Mouse (Mus musculus) kidney, postnatal 4 days (tissue): ENCODE measurements around the gene Ugt1a10.
"Not testable (repeated sequence)": the region's sequence is repeated elsewhere in the genome, so short reads cannot be mapped to it uniquely, and the experiment has no call there.

ENCODE experiments used
- DNase-seq, 2 experiments: peaks; one replicate each; pipeline ENCODE4 v3.0.0; 2021; ENCODE audit warnings: mixed read lengths in 2 of 2

Gene Ugt1a10

DNA sequence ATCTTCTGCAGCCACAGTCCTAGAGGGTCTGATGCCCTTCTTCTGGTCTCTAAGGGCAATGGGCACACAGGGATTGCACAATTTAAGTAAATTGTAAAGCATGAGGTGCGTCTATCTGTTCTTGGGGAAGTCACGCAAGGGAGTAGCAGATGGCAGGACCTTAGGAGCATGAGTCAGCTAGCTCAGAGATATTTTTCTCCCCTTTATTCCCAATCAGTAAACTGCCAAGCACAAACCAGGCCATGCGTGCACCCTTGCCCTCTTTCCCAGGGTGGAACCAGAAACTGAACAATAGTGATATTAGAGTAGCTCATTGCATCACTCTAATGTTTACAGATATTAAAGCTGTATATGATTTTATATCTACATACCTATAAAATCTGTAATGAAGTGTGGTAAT, 43.4 kb downstream of the Ugt1a10 start:
- DNase-seq, result not testable (repeated sequence)

DNA sequence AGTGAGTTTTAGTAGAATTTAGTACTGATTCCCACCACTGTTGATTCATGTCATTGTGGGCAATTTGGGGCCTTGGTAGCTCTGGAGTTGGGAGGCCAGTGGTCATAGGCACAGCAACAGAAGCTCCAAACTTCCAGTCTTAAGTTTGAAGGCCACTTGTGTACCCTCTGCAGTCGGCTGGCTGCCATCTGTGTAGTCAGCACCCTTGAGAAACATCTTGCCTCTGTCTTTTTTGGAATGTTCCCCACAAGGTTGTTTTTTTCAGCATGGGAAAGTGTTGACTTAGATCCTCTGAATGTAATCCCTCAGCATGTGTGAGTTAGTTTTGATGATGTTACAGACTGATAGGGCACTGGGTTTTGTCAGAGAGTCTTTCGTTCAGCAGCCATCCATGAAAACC, 44.5 kb downstream of the Ugt1a10 start:
- not testable (repeated sequence) for DNase-seq

DNA sequence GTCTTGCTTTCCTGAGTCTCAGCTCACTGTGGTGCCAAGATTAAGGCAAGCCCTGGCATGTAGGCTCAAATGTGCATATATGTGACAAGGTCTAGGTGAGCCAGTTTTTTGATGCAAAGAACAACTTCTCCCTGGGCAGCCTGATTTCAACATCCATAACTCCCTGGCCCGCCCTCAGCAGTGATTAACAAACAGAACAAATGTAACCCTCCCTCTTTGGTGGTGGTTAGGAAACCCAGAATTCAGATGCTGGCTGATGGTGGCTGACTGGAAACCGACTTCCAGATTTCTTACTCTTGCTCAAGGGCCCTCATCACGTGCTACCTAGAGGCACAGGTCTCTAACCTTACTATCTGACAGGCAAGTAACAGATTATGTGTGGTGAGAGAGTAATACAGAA, 47.8 kb downstream of the Ugt1a10 start, which contains the start of gene Ugt1a6b:
Gene Ugt1a6b (plus strand): TSS at position 234 of the 400 bp plus-strand sequence.
- not testable (repeated sequence) for DNase-seq

DNA sequence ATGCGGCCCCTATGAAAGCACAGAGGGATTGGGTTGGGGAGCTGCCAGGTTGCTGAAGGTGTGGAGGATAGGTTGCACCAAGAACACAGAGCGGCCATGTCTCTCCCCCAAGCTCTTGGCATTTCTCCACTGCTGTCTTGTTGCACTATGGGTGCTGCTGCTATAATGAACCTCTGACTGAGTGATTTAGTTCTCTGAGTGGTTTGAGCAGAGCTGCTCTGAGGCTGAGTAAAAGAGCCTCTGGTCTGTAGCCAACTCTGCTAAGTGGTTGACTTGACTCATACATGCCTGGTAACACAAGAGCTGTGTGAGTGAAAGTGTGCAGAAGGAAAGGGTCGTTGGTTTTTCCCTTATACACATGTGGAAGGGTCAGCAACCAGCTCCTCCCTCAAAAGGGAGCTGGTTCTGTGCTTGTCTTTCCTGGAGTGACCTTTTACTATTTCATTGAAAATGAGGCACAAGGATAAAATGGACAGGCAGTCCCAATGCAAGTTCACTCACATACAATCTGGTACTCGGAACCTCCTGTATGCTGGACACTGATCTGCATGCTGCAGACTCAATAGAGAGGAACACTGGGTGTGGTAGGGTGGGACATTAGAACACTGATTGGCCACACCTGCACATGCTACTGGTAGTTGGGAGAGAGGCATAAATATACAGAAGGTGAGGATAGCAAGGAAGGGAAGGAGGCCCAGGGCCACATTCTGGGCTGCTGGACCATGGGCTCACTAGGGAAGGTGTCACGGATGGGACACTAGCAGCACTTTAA, 48.7 kb downstream of the Ugt1a10 start:
- DNase-seq, result not testable (repeated sequence)

DNA sequence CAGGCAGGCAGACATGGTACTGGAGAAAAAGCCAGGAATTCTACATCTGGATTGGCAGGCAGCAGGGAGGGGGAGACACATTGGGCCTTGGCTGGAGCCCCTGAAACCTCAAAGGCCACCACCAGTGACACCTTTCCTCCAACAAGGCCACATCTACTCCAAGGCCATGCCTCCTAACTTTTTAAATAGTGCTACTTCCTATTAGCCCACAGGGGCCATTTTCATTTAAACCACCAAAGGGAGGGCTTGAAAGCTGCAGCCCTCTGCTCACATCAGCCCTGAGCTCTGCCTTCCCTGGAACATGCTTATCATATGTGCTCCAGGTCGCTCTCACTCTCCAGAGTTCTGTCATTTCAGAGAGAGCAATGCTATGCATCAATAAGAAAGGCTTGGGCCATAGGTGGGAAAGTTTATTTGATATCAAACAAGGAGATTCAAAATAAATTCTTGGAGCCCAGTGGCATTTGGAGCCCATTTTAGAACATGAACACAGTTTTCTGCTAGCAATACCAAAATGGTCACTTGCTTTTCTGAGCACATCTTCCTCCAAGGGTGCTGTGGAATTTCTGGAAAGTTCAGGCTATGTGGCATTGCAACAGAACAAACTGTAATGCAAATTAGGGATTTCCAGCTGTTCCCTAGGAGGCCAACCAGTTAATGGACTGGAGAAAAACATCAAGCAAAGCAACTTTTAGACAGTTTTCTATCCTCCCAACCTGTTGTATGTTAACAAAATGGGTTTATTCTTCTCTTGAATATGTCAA, 49.7 kb downstream of the Ugt1a10 start:
- no peak for DNase-seq

DNA sequence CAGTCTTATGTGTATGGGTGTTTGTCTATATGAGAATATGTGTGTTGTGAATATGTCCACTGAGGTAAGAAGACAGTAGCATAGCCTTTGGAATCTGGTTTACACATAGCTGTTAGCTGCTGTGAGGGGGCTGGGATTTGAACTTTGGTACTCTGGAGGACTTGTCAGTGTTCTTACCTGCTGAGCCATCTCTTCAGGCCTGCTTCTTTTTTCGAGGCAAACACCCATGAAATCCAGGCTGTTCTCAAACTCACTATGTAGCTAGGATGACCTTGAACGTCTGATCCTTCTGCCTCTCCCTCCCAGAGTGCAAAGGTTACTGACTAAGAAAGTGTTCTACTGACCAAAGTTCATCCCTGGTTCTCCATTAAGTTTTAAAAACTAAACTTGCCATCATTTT, 50.5 kb downstream of the Ugt1a10 start:
- peak in 1 of 2 experiments; percentile 26 for DNase-seq

DNA sequence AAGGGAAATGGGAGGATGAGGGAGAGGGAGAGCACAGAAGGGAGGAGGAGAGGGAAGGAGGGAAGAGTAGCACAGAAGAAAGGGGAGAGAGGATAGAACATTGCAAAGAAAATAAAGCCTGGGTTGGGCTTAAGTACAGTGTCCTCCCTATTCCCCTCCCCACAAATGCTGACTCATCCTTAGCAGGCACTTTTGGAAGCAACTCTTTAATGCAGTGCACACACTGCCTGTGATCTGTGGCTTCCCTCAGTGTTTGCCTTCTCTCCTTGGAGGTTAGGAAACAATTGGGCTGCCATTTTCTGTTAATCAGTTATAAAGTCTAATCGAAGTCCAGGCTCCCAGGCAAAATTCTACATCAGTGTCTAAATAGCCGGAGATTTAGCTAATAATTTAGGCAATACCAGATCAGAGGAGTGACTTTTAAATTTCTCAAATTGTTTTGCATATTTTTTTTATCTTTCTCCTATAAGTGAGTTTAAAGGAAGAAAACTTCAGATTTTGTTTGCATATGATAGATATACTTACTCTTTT, 53.9 kb downstream of the Ugt1a10 start:
- DNase-seq, result not testable (repeated sequence)

DNA sequence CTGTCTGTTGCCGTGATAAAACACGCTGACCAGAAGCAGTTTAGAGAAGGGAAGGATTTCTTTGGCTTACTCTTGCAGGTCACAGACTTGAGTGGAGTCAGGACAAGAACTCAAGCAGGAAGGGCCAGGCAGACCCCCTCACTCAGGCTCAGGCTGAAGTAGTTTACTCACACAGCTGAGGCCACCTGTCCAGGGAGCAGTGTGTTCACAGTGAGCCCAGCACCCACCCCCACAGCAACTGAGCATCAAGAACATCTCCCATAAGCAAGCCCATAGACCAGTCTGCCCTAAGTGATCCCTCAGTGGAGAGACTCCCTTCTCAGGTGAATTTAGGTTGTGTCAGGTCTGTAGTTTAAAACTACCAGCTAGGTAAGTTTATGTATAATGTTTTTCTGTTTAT, 54.4 kb downstream of the Ugt1a10 start:
- not testable (repeated sequence) for DNase-seq

DNA sequence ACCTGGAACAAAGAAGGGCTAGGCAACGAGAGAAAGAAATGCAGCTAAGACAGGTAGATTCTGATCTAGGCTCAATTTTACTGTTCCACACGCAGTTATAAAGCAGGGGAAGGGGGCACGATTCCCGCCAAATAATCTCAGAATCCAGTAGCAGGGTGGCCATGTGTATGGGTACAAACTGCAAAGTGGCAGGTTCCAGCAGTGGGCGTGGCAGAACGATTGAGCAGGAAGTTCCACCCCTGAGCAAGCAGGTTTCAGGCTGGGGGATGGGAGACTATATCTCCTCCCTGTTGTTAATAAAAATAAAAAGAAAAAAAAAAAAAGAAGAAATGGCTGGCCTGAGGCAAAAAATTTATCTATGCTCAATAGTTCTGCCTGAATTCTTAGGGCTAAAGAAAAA, 57.6 kb downstream of the Ugt1a10 start:
- not testable (repeated sequence) for DNase-seq

DNA sequence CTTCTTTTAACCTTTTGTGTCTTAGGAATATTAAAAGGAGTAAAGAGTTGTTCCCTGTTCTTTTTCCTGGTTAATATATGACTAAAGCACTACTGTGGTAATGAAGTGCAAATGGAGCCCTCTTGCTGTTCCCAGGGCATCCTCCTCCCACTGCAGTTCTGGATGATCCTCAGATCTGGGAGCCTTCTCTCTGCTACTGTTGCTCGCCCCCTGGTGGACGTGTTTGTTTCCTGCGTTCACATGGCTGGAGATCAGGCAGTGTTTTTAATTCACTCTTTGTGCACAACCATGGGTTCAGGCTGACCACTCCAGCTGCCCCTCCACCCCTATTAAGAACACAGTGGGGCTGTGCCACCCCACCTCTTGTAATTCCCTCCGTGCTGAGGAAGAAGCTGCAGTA, 65.4 kb downstream of the Ugt1a10 start:
- not testable (repeated sequence) for DNase-seq

DNA sequence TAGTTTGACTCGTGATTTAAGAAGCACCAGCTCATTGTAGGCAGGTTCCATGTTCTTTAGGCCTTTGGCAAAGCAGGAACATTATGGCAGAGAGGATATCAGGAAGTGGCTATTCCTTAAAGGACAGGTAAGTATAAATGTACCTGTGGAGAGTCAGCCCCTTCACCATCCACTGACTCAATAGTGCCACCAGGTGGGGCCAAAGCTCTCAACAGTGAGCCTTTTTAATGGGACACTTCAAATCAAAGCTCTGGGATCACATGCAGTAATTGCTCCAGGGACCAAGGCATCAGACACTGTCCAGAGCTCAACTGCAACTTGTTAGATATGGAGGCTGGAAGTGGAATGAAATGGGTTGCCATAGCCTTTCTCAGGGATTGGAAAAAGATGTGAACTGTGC, 66.3 kb downstream of the Ugt1a10 start:
- DNase-seq, result peak; percentile 62 to 70

DNA sequence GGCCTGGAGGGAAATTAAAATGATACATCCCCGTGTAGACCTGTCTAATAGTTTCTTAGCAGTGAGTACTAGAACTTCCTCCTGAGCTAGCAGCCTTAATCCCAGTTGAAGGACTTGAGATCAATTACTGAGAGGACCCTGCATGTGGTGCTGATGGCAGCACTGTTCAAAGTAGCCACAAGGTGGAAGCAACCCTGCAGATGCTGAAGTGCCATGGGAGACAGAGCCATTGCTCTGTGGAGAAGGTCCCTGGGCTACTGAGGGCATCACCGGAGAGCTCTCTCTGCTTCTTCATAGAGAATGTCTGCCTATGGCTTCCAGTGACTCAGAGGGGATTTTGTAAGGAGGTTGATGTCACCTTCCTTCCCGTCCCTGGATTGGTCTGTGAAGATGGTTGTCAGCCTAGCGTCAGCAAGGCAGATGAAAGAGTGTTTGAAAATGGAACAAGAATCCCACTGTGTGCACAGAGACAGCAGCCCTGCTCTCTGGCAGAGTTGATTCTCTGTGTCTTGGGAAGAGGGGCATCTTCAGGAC, 70.7 kb downstream of the Ugt1a10 start:
- DNase-seq, result peak; percentile 19 to 51

DNA sequence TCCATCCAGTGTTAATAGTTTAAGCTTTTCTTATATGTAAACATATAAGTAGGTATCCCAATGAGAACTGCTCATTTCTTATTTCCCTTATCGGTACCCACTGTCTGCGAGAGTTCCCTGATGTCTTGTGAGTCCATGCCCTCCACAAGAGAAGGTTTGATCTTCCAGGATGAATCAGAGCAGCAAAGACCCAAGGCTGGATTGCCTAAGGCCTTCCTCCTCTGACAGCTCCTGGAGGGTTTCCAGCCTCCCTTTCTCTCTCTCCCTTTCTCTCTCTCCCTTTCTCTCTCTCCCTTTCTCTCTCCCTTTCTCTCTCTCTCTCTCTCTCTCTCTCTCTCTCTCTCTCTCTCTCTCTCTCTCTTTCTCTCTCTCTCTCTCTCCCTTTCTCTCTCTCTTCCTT, 73.9 kb downstream of the Ugt1a10 start:
- DNase-seq, result not testable (repeated sequence)

DNA sequence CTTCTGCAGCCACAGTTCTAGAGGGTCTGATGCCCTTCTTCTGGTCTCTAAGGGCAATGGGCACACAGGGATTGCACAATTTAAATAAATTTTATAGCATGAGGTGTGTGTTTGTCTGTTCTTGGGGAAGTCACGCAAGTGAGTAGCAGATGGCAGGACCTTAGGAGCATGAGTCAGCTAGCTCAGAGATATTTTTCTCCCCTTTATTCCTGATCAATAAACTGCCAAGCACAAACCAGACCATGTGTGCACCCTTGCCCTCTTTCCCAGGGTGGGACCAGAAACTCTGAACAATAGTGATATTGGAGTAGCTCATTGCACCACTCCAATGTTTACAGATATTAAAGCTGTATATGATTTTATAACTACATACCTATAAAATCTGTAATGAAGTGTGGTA, 75.0 kb downstream of the Ugt1a10 start:
- DNase-seq, result not testable (repeated sequence)

DNA sequence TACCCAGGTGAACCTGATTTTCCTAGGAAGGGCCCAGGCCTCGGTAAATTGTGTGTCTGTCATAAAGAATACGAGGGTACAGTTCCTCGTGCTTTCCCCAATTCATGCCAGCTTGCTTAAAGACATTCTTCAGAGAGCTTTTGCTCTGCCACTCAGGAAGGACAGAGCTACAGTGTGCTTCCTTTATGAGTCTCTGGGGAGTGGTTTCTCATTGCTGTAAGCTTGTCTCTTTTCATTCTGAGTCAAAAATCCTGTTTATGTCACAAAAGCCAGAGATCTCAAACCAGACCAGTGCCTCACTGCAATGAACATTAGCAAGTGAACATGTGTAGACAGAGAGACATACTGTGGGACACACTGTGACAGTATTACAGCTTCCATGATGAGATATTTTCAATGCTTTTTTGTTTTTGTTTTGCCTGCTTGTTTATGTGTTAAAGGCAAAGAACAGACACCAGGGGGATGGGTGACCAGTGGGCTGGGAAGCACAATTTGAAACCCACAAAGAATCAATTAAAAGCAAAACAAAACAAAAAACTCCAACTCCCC, 78.8 kb downstream of the Ugt1a10 start:
- no peak for DNase-seq

DNA sequence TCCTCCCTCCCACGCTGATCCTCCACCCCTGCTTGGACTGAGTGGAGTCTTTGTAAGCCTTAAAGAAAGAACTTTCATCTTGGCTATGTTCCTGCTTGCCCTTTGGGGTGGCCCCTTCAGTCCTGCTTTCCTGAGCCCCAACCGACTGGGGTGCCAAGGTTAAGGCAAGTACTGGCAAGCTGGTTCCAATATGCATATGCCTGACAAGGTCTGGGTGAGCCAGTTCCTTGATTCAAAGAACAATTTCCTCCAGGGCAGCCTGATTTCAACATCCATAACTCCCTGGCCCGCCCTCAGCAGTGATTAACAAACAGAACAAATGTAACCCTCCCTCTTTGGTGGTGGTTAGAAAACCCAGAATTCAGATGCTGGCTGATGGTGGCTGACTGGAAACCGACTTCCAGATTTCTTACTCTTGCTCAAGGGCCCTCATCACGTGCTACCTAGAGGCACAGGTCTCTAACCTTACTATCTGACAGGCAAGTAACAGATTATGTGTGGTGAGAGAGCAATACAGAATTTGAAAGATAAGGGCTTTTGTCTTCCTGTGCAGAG, 79.3 kb downstream of the Ugt1a10 start, which contains the start of gene Ugt1a6a:
Gene Ugt1a6a (plus strand): TSS at position 353 of the 555 bp plus-strand sequence.
- peak; percentile 36 to 44 for DNase-seq

DNA sequence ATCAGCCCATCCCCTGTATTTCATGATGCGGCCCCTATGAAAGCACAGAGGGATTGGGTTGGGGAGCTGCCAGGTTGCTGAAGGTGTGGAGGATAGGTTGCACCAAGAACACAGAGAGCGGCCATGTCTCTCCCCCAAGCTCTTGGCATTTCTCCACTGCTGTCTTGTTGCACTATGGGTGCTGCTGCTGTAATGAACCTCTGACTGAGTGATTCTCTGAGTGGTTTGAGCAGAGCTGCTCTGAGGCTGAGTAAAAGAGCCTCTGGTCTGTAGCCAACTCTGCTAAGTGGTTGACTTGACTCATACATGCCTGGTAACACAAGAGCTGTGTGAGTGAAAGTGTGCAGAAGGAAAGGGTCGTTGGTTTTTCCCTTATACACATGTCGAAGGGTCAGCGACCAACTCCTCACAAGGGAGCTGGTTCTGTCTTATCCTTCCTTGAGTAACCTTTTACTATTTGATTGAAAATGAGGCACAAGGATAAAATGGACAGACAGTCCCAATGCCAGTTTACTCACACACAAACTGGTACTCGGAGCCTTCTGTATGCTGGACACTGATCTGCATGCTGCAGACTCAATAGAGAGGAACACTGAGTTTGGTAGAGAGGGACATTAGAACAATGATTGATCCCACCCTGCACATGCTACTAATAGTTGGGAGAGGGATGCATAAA, 80.2 kb downstream of the Ugt1a10 start:
- not testable (repeated sequence) for DNase-seq

DNA sequence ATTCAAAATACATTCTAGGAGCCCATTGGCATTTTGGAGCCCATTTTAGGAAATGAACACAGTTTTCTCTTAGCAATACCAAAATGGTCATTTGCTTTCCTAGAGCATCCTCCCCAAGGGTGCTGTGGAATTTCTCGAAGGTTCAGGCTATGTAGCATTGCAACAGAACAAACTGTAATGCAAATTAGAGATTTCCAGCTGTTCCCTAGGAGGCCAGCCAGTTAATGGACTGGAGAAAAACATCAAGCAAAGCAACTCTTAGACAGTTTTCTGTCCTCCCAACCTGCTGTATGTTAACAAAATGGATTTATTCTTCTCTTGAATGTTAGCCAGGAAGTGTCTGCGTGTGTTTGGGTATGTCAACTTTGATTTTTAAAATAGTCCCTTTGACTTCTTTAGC, 81.5 kb downstream of the Ugt1a10 start:
- peak in 1 of 2 experiments; percentile 17 for DNase-seq

DNA sequence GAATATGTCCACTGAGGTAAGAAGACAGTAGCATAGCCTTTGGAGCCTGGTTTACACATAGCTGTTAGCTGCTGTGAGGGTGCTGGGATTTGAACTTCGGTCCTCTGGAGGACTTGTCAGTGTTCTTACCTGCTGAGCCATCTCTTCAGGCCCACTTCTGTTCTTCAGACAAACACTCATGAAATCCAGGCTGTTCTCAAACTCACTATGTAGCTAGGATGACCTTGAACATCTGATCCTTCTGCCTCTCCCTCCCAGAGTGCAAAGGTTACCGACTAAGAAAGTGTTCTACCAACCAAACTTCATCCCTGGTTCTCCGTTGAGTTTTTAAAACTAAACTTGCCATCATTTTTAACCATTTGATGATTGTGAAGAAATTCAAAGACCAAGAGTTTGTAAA, 82.1 kb downstream of the Ugt1a10 start:
- DNase-seq, result no peak

DNA sequence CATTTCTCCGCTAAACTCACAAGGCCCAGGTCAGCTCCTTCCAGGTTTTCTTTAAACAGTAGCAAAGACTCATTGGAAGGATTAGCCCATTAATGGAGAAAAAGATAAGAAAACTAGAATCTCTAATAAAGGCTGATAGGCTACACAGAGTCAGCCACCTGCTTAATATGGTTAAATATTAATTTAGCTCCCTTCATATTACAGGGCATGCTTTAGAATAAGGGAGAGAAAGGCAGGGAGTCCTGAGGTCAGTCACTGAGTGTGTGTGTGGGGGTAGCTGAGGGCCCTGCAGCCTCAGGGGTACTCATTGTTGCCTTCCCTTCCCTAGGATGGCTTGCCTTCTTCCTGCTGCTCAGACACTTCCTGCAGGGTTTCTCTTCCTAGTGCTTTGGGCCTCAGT, 83.0 kb downstream of the Ugt1a10 start:
- no peak for DNase-seq

DNA sequence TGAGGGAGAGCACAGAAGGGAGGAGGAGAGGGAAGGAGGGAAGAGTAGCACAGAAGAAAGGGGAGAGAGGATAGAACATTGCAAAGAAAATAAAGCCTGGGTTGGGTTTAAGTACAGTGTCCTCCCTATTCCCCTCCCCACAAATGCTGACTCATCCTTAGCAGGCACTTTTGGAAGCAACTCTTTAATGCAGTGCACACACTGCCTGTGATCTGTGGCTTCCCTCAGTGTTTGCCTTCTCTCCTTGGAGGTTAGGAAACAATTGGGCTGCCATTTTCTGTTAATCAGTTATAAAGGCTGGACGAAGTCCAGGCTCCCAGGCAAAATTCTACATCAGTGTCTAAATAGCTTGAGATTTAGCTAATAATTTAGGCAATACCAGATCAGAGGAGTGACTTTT, 85.3 kb downstream of the Ugt1a10 start:
- peak; percentile 36 to 55 for DNase-seq
